Mouse (Mus musculus) embryo, embryonic 9.5 days (tissue): ENCODE measurements around the gene Faap20.

ENCODE experiments used
- DNase-seq: peaks from one replicate; pipeline ENCODE4 v3.0.0-alpha.2; 2017; ENCODE audit errors: extremely low spot score

Faap20 gene

DNA sequence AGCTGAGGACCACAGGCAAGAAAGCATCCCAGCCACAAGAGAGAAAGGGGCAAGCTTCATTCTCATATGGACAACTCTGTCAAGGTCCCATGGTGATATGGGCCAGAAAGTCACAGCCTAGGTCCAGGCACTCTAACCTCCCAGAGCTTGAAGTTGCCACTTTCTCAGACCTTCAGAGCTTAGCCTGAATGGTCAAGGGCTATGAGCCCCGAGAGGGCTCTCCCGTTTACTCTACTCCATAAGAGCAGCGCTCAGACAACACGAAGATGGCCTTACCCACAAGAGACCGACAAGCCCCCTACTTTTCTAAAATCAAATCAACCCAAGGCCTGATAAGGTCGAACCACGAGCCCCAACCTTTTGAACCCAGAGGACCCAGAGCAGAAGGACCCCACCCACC is 28.5 kb upstream of the Faap20 start:
- DNase-seq: no peak

DNA sequence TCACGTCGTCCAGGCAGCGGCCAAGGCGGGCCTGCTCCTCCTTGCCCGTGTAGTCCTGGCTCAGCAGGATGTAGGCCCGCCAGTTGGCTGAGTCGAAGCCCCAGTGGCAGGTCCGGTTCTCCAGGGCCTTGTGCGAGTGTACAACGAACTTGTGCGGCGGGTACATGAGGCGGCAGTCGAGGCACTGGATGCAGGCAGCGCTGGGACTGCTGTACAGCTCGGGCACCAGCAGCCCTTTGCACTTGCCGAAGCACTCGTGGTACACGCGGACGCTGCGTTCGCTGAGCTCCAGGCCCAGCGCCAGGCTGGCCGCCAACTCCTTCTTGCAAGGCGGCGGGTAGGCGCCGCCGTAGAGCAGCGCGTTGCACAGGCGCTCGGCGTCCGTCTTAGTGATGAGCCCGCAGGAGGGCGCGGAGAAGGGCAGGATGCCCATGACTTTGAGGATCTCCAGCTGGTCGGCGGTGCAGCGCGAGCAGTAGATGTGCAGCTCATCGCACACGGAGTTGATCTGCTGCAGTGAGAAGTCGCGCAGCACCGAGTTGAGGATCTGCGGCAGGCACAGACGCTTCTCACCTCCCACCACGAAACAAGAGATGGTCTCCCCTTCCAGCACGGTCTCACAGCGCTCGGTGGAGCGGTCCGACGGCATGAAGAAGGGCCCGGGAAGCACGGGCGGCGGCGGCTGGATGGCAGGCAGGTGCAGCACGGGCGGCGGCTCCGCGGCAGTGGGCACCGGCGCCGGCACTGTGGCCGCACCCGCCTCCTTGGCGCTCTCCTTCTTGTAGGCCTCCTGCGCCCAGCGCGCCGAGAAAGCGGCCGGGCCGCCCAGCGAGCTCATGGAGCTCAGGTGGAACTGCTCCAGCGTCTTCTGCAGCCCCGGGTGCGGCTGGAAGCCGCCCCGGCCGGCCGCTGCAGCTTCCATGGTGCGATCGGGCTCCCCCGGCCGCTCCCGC is 27.7 kb upstream of the Faap20 start:
- DNase-seq: peak; percentile 61

DNA sequence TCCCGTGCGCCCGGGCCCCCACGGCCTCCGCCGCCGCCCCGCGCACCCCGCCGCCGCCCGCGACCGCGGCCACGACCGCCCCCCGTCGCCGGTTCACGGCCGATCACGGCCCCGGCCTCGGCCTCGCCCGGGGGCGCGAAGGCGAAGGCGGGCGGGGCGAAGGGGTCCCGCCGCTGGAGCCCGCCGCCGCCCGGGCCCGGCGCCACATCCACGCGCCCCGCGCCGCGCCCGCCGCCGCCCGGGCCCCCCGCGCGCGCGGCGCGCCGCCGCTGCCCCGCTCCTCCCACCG is 27.1 kb upstream of the Faap20 start, which contains the start of gene Ski:
Gene Ski, minus strand, starts transcription at position 41 of the 289 bp plus-strand sequence.
- DNase-seq: no peak

DNA sequence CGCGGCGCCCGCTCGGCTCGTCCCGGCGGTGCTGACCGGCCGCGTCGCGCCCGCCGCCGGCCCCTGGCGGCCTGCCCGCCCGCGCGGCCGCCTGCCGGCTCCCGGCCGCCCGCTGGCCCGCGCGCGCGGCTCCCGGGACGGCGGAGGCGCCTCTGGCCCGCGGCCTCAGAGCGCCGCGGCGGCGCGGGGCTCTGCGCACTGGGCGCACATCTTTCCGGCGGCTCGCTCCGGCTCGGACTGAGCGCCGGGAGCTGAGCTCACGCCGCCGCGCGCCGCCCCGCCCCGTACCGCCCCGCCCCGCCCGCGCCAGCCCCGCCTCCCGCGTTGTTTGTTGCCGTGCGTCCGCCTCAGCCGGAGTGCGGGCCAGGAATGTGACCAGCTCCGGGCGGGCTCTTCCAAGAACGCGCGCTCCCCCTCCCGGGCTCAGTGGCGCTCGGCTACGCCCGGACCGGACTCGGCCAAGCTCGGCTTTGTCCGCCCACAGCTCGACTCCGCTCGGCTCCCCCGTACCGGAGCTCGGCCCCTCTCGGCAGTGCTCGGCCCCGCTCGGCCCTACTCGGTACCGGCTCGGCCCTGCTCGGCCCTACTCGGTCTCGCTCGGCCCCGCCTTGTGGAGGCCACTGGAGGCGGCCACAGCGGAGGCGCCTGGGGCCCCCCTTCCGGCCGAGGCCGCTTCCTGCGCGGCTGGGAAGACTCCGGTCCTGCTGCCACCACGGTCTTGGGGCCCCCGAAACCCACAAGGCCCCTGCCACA is 26.6 kb upstream of the Faap20 start:
- peak; percentile 100 for DNase-seq

DNA sequence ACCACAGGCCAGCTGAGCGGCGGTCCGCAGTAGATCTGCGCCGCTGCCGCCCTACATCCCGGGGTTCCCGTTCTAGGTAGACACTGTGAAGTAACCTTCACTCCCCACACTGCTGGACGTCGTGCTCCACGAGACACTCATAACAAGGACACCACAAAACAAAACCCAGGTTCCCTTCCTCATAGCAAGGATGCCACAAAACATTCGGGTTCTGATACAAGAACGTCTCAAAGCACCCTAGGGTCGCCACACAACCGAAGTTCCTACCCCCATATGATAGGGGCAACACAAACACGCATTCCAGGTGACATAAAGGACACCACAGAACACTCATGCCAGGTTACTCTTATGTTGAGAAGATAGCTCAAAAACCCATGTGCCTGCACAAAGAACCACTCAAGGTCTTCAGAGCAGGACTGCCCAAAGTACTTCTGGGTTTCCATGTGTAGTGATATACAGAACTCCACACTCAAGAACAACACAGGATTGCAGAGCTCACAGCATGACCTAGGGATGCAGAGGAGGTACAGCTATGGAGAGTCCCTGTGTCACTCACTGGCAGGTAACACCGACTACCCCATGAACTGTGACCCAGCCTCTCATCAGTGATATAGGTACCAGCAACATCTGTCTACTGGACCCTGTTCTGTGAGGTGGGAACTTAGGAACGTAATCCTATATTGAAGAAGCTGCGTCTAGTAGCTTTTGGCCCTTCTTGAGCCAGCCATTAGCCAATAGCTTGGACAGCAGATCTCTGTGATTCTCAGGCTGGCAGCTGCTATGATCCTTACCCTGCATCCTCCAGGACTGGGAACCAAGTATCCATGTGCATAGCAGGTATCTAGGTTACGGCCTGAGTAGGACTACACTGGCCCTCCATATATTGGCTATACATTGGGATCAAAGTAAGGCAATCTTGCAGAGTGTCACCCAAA is 25.7 kb upstream of the Faap20 start:
- no peak for DNase-seq

DNA sequence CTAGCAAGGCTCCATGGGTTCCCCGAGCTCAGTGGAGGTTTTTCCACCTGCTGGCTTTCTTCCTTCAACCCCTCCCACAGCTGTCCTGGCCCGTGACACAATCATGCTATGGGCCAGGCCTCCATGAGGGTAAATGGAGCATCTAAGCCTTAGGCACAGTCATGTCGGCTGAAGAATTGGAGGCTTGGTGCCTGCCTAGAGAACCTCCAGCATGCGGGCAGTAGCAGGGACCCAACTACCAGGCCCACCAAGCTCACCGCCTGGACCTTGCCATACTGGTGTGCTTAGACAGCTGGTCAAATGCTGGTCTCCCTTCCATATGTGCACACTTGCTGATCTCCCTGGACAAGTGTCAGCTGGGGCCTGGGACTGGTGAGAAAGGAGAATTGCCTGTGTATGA is 23.7 kb upstream of the Faap20 start:
- no peak for DNase-seq

DNA sequence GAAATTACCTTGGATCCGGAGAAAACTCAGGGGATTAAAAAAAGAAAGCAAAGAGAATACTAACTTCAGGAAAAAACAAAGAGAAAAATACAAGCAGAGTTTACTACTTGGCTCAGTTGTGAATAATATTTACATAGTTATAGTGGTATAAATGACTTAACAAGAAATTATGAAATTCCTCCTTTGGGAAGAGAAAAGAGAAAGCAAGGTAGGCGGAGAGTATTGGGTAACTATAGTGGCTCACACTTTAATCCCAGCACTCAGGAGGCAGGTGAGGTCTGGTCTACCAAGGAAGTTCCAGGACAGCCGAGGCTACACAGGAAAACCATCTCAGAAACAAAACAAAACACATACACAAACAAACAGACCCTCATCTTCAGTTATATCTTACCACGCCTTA is 21.6 kb upstream of the Faap20 start:
- no peak for DNase-seq

DNA sequence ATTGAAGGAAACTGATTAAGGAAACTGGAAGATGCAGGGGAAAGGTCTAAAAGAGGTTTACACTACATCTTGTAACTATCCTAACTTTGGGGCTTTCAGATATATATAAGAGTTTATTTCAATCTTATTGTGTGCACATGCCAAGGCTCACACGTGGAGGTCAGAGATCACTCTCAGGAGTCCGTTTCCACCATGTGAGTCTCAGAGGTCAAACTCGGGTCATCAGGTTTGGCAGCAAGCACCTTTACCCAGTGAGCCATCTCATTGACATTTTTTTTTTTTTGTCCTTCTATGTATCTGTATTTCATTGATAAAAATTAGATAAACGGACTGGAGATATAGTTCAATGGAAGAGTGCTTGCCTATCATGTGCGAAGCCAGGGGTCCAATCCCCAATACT is 21.1 kb upstream of the Faap20 start:
- no peak for DNase-seq

DNA sequence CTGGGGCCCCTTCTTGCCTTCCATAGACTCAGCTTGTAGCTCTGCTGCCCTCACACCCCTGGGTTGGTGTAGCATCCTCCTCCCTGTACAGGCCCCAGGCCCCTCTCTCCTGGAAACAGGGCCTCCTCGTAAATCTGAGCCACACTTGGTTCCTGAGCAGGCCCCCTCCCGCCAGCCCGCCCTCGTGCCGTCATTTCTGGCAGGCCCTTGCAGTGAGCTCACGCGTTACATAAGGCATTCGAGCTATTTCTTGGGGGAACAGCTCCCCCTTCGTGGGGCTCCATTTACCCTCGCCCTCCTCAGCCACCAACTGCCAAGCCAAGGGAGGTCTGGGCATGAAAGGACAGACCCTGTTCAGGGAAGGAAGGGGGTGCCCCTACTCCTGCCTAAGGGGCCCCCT is 15.7 kb upstream of the Faap20 start:
- peak; percentile 47 for DNase-seq

DNA sequence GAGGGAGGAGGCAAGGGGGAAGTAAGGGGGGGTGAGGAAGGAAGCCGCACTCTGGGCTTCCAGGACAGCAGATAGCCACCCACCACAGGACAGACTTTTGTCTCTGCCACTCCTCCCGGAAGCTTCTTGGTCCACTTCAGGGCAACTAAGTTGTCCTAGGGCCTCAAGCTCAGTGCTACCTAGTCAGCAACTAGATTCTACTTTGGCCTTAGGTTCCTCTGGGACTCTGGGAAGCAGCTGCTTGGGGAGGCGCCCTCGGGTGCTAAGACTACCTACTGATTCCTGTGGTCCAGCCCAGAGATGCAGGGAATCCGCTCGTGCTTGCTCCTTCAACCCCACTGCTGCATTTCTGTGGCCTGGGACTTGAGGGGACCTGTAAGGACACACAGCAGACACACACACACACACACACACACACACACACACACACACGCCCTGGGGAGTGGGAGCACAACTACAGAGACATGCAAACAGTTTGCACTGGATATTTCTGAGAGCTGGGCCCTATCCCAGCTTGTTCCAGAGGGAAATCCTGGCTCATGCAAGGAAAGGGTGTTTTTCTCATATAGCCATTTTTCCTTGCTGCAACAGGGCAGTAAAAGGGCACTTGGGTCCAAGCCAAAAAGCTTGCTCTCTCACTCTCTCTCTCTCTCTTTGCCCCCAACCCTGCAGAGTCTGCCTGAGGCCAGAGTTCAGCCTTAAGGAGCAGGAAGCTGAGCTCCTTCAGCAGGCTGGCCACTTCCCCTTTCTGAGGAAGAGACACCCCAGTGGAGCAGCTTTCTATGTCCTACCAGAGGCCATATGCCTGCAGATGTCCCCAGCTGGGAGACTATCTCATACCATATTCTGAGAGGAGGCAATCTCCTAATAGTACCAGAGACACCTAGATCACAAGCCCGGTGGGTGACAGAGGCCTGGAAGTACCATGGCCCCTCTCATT is 15.0 kb upstream of the Faap20 start:
- DNase-seq: no peak

DNA sequence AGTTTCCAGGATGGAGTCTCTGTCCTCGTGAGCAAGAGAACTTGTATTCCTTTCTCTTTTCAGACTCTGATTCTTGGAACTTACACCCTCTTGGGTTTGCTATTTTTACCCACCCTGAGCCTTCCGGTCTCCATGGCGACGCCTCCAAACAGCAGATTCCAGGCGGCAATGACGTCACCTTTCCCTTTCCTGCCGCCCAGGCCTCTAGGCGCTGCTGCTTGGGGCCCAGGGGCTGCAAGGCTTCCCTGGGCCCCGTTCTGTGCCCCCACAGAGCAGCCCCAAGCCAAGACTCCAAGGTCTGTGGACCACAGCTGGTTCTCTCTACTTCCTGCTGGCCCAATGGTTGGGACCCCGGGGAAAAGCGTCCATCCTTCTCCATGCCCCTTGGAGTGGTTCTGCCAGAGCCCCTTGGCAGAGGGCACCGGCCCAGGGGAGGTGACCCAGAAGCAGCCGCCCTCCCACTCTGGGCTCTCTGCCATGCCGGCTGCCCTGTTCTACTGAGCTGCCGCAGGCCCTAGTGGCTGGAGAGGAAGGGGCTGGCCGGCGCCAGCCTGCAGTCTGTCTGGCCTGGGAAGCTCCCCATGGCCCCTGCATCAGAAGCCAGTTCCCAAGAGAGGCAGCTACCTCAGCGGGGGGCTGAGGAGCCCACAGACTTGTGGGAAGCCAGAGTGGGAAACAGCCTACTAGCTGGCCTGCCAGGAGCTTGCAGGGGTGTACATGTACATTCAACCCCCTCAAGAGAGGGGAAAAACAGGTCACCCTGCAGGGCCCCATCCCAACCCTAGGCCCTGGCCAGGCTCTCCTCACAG is 14.1 kb upstream of the Faap20 start:
- peak; percentile 78 for DNase-seq

DNA sequence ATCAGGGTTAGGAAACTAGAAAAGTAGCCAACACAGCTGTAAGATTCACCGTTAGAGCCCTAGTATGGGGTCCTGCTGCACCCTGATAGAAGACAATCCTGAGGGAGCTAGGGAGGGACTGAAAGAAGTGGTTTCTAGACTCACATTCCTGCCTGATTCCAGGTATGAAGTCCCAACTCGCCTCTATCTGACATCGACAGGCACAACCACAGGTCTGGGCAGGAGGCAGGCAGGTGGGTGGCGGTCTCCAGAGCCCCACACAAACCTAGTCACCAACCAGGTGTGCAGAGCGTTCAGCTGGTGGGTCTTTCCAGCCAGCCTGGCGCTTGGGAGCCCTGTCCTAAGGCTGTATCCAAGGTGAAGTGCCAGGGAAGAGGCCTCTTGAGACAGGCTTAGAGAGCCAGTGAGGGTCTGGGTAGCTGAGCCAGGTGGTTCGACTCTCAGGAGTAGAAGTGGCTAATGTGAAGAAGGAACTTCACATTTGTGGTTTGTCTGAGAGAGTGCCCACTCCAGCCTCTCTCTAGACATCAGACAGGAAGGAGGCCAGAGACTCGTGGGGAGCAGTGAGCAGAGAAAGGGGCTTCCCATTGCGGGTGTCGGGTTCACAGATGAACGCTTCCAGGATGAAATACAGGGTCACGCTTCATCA is 12.7 kb upstream of the Faap20 start:
- DNase-seq: no peak

DNA sequence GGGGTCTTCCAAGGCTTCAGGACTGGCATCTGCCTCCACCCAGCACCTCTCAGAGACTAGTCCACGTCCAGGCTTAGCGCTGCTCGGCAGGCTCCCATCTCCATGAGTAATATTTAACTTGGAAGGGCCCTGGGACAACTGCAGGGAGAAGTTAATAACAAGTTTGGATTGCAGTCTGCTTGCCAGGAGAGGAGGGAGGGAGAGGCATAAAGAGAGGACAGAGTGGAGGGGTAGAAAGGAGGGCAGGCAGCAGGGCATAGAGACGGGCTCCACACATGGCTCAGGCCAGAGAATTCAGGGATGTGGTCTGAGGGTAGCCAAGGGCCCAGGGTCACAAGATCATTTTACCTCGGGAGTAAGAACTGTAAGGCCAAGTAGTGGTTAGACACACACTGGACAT is 11.3 kb upstream of the Faap20 start:
- DNase-seq: no peak

DNA sequence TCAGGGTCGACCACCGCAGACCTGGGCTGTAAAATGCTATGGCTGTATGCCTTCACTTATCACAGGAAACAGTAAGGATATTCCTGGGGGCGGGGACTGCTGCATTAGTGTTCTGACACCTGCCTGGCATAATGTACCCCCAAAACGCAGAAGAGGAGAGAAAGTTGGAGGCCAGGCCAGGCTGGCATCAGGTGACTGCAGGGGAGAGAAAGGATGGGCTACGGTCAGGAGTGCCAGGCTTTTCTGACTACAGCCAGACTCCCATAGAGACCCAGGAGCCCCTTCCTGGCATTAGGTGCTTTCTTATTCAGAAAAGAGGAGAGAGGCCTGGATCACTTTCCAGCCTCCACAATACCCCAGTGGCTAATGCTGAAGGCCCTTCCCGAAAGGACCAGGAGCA is 10.1 kb upstream of the Faap20 start:
- DNase-seq: no peak

DNA sequence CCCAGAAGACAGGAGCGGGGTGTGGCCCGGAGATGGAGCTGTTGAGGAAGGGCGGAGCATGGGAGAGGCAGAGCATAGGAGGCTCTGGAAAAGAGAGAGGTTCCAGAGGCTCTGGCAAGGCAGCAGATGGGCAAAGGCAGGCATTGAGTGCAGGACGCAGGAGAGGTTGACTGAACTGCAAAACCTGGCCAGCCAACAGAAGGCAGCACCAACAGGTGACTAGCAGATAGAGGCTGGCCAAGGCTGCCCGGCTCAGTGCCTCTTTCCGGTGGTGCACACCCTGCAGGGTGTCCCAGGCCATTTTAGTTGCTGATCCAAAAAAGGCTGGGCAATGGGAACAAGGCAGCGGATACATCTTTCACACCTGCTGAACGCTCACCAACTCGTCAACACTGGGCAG is 7.8 kb upstream of the Faap20 start:
- DNase-seq: no peak

DNA sequence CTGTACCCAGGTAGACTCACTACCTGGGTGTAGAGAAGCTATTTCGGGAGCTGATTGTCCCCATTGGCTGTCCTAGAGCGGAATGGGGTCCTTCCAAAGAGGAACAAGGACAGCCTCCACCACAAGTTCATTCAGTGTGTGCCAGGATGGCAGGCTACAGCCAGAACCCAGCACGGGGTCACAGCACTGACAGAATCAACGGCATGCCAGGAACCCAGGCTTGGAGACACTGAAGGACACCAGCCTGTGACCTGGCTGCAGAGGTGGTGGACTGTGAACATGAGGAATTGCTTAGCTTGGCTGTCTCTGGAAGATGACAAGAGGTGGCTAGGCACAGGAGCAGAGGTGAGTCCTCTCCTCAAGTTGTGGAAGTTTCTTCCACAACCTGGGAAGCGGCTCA is 7.3 kb upstream of the Faap20 start:
- no peak for DNase-seq

DNA sequence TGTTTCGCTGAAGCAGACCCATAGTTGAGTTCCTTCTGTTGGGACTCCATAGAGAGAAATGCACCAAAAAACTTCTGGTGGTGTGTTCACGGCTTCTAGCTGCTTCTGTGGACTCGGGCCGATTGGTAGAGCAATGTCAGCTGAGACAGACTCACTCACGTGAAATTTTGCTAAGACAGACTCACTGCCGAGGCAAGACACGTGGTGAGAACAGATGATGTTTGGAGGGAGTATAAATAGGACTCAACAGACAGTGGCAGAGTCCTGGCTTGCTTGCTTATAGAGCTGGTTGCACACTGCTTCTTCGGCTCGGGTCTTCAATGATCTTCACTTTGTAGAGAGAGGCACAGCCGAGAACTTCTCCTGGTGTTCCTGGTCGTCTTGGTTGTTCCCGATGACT is 6.4 kb upstream of the Faap20 start:
- DNase-seq: no peak

DNA sequence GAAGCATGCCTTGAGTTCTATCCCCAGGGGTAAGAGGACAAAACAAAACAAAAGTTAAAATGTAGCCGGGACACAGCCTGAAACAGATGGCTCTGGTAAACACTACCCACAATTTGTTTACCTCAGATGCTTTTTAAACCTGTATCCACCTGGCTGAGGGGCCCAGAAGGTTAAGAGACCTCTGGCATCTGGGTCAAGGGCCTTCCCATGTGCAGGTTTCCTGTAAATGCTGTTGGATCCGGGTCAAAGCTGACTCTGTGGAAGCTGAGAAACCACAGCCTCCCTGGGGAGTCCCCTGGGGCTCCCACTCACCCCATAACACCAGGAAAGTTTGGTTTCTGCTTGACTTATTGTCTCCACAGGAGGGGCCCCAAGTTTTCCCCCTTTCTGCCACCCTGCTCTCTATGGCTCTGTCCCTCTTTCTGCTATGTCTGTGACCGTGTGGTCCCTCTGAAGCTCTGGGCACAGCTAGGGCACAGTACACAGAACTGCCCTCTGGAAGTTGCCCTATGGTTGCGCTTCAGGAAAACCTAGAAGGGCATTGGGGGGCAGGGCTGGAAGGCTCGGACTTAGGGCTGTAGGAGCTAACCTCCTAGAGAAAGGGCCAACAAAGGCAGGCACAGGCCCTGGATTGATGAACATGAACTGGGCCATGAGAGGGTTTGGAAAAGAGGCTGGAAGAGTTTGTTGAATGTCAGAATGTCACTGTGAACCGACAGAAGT is 3.7 kb upstream of the Faap20 start:
- no peak for DNase-seq

DNA sequence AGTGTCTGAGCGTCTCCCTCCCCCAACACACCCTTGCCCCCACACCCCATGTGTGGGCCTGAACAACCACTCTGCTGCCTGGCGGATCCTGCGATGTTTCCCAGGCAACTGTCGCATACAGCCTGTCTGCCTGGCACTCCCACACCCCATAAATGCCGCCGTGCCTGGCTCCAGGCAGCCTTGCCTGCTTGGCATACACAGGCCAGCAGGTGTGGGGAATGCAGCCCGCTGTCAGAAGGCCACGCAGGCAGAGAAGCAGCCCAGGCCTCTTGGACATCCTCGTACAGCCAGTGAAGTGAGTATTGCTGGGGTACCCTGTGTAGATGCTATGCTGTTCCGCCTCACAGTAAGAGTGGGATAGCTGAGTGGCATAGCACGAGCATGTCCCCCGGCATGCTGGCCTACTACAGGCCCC is 2.9 kb upstream of the Faap20 start:
- DNase-seq: no peak
